Comparison of ENCODE assay signal across 10 mouse cellular contexts in the genomic region with DNA sequence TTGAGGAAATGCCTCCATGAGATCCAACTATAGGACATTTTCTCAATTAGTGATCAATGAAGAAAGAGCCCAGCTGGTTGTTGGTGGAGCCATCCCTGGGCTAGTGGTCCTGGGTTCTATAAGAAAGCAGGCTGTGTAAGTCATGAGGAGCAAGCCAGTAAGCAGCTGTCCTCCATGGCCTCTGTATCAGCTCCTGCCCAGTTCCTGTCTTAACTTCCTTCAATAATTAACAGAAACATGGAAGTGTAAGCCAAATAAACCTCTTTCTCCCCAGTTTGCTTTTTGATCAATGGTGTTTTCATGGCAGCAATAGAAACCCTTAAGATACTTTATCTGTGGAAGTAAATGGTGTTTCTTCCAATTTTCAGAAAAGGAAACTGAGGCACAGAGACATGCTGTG. TPM values are rescaled to one million over a fixed set of nuclear protein-coding genes. Genes with fewer than 3 reads are reported as not detected.
DNase-seq lines count a peak whose midpoint lies in the region; ATAC-seq lines count a peak whose summit lies in the region.
"Had no signal": no experiment of that assay in that cellular context is flagged by ENCODE, and none has a peak within 500 bp of the region (broad histone marks: within the 10 kb centered on the region; RNA-seq: fewer than 3 reads in every experiment).

No protein-coding gene starts in this region.

- no peak overlapping the region for H3K9ac ChIP-seq in hindbrain, embryonic 13.5 days
- no peak overlapping the region for H3K9ac ChIP-seq in hindbrain, embryonic 11.5 days (ENCODE audit: low read depth, low read length)
- no peak overlapping the region for H3K9ac ChIP-seq in embryonic facial prominence, embryonic 13.5 days
- H3K9ac ChIP-seq in intestine, embryonic 14.5 days (ENCODE audit: low read length), result no peak overlapping the region
- H3K9ac ChIP-seq in midbrain, embryonic 14.5 days (replicated peaks; ENCODE audit: low read length), result no peak overlapping the region

- peak overlapping the region; percentile 88; the same call in 1 of the 2 replicates for H3K4me2 ChIP-seq in hindbrain, embryonic 13.5 days
- no peak overlapping the region for H3K4me2 ChIP-seq in hindbrain, embryonic 11.5 days (replicated peaks; ENCODE audit: low read depth, low read length)
- H3K4me2 ChIP-seq in embryonic facial prominence, embryonic 13.5 days, result 0 out of 2 replicates have a peak overlapping the region, but pooled peaks have one; percentile 80
- peak overlapping the region; percentile 58 for H3K4me2 ChIP-seq in intestine, embryonic 14.5 days (ENCODE audit: low read length)
- peak overlapping the region; percentile 95 for H3K4me2 ChIP-seq in midbrain, embryonic 14.5 days (ENCODE audit: low read length)

- ATAC-seq in hindbrain, embryonic 13.5 days (ENCODE audit: low FRiP score), result no peak
- no peak for ATAC-seq in hindbrain, embryonic 11.5 days (ENCODE audit: low FRiP score)
- no peak for ATAC-seq in embryonic facial prominence, embryonic 13.5 days (ENCODE audit: insufficient number of reproducible peaks, insufficient read depth, low FRiP score, low TSS enrichment, low read depth)
- ATAC-seq in intestine, embryonic 14.5 days (replicated peaks; ENCODE audit: low FRiP score, low TSS enrichment, low read depth), result no peak
- no peak for ATAC-seq in midbrain, embryonic 14.5 days (ENCODE audit: low FRiP score, low TSS enrichment)

- H3K4me3 ChIP-seq in hindbrain, embryonic 13.5 days, result no peak overlapping the region
- H3K4me3 ChIP-seq in hindbrain, embryonic 11.5 days (ENCODE audit: low read depth, low read length), result no peak overlapping the region
- no peak overlapping the region for H3K4me3 ChIP-seq in embryonic facial prominence, embryonic 13.5 days
- no peak overlapping the region for H3K4me3 ChIP-seq in intestine, embryonic 14.5 days (ENCODE audit: low read depth, low read length)
- 0 out of 2 replicates have a peak overlapping the region, but pooled peaks have one; percentile 66 for H3K4me3 ChIP-seq in midbrain, embryonic 14.5 days (replicated peaks; ENCODE audit: low read depth, low read length)

- H3K27me3 ChIP-seq in hindbrain, embryonic 13.5 days, result peaks cover 8% of the 10 kb centered on the region
- no peaks in the 10 kb centered on the region; the same call in 1 of the 2 replicates for H3K27me3 ChIP-seq in hindbrain, embryonic 11.5 days (ENCODE audit: control insufficient read depth, insufficient read depth, low read length)
- H3K27me3 ChIP-seq in embryonic facial prominence, embryonic 13.5 days, result peaks cover 9% of the 10 kb centered on the region
- H3K27me3 ChIP-seq in intestine, embryonic 14.5 days (replicated peaks; ENCODE audit: control insufficient read depth, insufficient read depth, low read length), result no peaks in the 10 kb centered on the region
- H3K27me3 ChIP-seq in midbrain, embryonic 14.5 days (ENCODE audit: control insufficient read depth, insufficient read depth, low read length), result 0 out of 2 replicates have a peak, but pooled peaks cover 5% of the 10 kb centered on the region
- H3K27me3 ChIP-seq: lung, embryonic 15.5 days had no signal

- DNase-seq in hindbrain, embryonic 11.5 days (ENCODE audit: low spot score), result no peak
- DNase-seq in intestine, embryonic 14.5 days (ENCODE audit: low spot score), result no peak
- DNase-seq in midbrain, embryonic 14.5 days, result no peak
- no peak for DNase-seq in frontal cortex, adult 2 months (ENCODE audit: extremely low spot score in 1 of 2, low spot score in 1 of 2)
- DNase-seq in right cerebral cortex, postnatal 14 days, result no peak
- DNase-seq in spleen, adult 12 weeks (ENCODE audit: low spot score), result no peak

- H3K4me1 ChIP-seq in hindbrain, embryonic 13.5 days (replicated peaks), result peaks cover 31% of the 10 kb centered on the region
- H3K4me1 ChIP-seq in hindbrain, embryonic 11.5 days (replicated peaks; ENCODE audit: control insufficient read depth, insufficient read depth, low read length), result peaks cover 8% of the 10 kb centered on the region; the same call in 1 of the 2 replicates
- peaks cover 24% of the 10 kb centered on the region for H3K4me1 ChIP-seq in embryonic facial prominence, embryonic 13.5 days
- peaks cover 22% of the 10 kb centered on the region for H3K4me1 ChIP-seq in intestine, embryonic 14.5 days (replicated peaks; ENCODE audit: control insufficient read depth, insufficient read depth, low read length)
- peaks cover 25% of the 10 kb centered on the region for H3K4me1 ChIP-seq in midbrain, embryonic 14.5 days (ENCODE audit: control insufficient read depth, insufficient read depth, low read length)

- no peak overlapping the region for H3K27ac ChIP-seq in hindbrain, embryonic 13.5 days
- H3K27ac ChIP-seq in hindbrain, embryonic 11.5 days (ENCODE audit: low read depth, low read length), result no peak overlapping the region
- no peak overlapping the region for H3K27ac ChIP-seq in embryonic facial prominence, embryonic 13.5 days
- H3K27ac ChIP-seq in intestine, embryonic 14.5 days (ENCODE audit: low read depth), result no peak overlapping the region
- H3K27ac ChIP-seq in midbrain, embryonic 14.5 days (replicated peaks; ENCODE audit: low read depth, low read length), result no peak overlapping the region
- H3K27ac ChIP-seq: lung, embryonic 15.5 days had no signal

- H3K9me3 ChIP-seq in hindbrain, embryonic 13.5 days, result no peaks in the 10 kb centered on the region
- H3K9me3 ChIP-seq in hindbrain, embryonic 11.5 days (ENCODE audit: control insufficient read depth, low read length), result no peaks in the 10 kb centered on the region
- no peaks in the 10 kb centered on the region for H3K9me3 ChIP-seq in embryonic facial prominence, embryonic 13.5 days
- no peaks in the 10 kb centered on the region for H3K9me3 ChIP-seq in intestine, embryonic 14.5 days (ENCODE audit: control insufficient read depth, low read length)
- H3K9me3 ChIP-seq in midbrain, embryonic 14.5 days (ENCODE audit: control insufficient read depth, low read length), result no peaks in the 10 kb centered on the region
- H3K9me3 ChIP-seq: lung, embryonic 15.5 days had no signal

- H3K36me3 ChIP-seq in hindbrain, embryonic 13.5 days, result no peaks in the 10 kb centered on the region
- no peaks in the 10 kb centered on the region for H3K36me3 ChIP-seq in hindbrain, embryonic 11.5 days (ENCODE audit: control insufficient read depth, insufficient read depth, low read length)
- no peaks in the 10 kb centered on the region for H3K36me3 ChIP-seq in embryonic facial prominence, embryonic 13.5 days
- H3K36me3 ChIP-seq in intestine, embryonic 14.5 days (ENCODE audit: control insufficient read depth, insufficient read depth, low read length), result 0 out of 2 replicates have a peak, but pooled peaks cover 4% of the 10 kb centered on the region
- H3K36me3 ChIP-seq in midbrain, embryonic 14.5 days (ENCODE audit: control insufficient read depth, insufficient read depth, low read length), result no peaks in the 10 kb centered on the region
- H3K36me3 ChIP-seq: lung, embryonic 15.5 days had no signal

RNA-seq across cellular contexts. Expression of gene Carhsp1, which starts 0.9 kb away (rescaled TPM):
- 242 and 243 TPM in 2 replicates for polyA plus RNA-seq in hindbrain, embryonic 13.5 days (2015; fragmentation: Nextera tagmentation; extraction: Ambion mirVana)
- 78.1 and 79.4 TPM in 2 replicates for polyA plus RNA-seq in hindbrain, embryonic 11.5 days (2014; fragmentation: Nextera tagmentation; extraction: Ambion mirVana)
- 79.4 and 80.4 TPM in 2 replicates for polyA plus RNA-seq in embryonic facial prominence, embryonic 13.5 days (2015; fragmentation: Nextera tagmentation; extraction: Ambion mirVana)
- polyA plus RNA-seq in intestine, embryonic 14.5 days (2014; fragmentation: Nextera tagmentation; extraction: Ambion mirVana), result 41.5 and 43.4 TPM in 2 replicates
- polyA plus RNA-seq in midbrain, embryonic 14.5 days (2014; fragmentation: Nextera tagmentation; extraction: Ambion mirVana), result 76.4 and 149 TPM in 2 replicates
- 28.2 and 31.1 TPM in 2 replicates for polyA plus RNA-seq in frontal cortex, adult 2 months (2012; rRNA removed)

RNA-seq across cellular contexts. Expression of gene Gm5767, which starts 7.8 kb away (rescaled TPM):
- polyA plus RNA-seq in hindbrain, embryonic 13.5 days (2015; fragmentation: Nextera tagmentation; extraction: Ambion mirVana), result not detected in 2 replicates
- polyA plus RNA-seq in hindbrain, embryonic 11.5 days (2014; fragmentation: Nextera tagmentation; extraction: Ambion mirVana), result not detected in 2 replicates
- not detected in 2 replicates for polyA plus RNA-seq in embryonic facial prominence, embryonic 13.5 days (2015; fragmentation: Nextera tagmentation; extraction: Ambion mirVana)
- polyA plus RNA-seq in intestine, embryonic 14.5 days (2014; fragmentation: Nextera tagmentation; extraction: Ambion mirVana), result not detected in 2 replicates
- not detected in 2 replicates for polyA plus RNA-seq in midbrain, embryonic 14.5 days (2014; fragmentation: Nextera tagmentation; extraction: Ambion mirVana)
- 0.80 TPM in 1 of 2 replicates, not detected in the other for polyA plus RNA-seq in frontal cortex, adult 2 months (2012; rRNA removed)
- polyA plus RNA-seq: lung, embryonic 15.5 days; thymus, postnatal 0 days had no signal

RNA-seq across cellular contexts. Expression of gene Tmem186, which starts 35.3 kb away (rescaled TPM):
- polyA plus RNA-seq in hindbrain, embryonic 13.5 days (2015; fragmentation: Nextera tagmentation; extraction: Ambion mirVana), result 22.0 and 22.2 TPM in 2 replicates
- 15.8 and 20.2 TPM in 2 replicates for polyA plus RNA-seq in hindbrain, embryonic 11.5 days (2014; fragmentation: Nextera tagmentation; extraction: Ambion mirVana)
- polyA plus RNA-seq in embryonic facial prominence, embryonic 13.5 days (2015; fragmentation: Nextera tagmentation; extraction: Ambion mirVana), result 22.3 and 22.6 TPM in 2 replicates
- 15.6 and 16.8 TPM in 2 replicates for polyA plus RNA-seq in intestine, embryonic 14.5 days (2014; fragmentation: Nextera tagmentation; extraction: Ambion mirVana)
- 16.1 and 17.2 TPM in 2 replicates for polyA plus RNA-seq in midbrain, embryonic 14.5 days (2014; fragmentation: Nextera tagmentation; extraction: Ambion mirVana)
- polyA plus RNA-seq in frontal cortex, adult 2 months (2012; rRNA removed), result 16.8 and 18.2 TPM in 2 replicates

RNA-seq across cellular contexts. Expression of gene Pmm2, which starts 35.3 kb away (rescaled TPM):
- polyA plus RNA-seq in hindbrain, embryonic 13.5 days (2015; fragmentation: Nextera tagmentation; extraction: Ambion mirVana), result 48.3 and 49.3 TPM in 2 replicates
- polyA plus RNA-seq in hindbrain, embryonic 11.5 days (2014; fragmentation: Nextera tagmentation; extraction: Ambion mirVana), result 40.3 and 43.3 TPM in 2 replicates
- 59.9 and 62.0 TPM in 2 replicates for polyA plus RNA-seq in embryonic facial prominence, embryonic 13.5 days (2015; fragmentation: Nextera tagmentation; extraction: Ambion mirVana)
- polyA plus RNA-seq in intestine, embryonic 14.5 days (2014; fragmentation: Nextera tagmentation; extraction: Ambion mirVana), result 65.5 and 73.1 TPM in 2 replicates
- polyA plus RNA-seq in midbrain, embryonic 14.5 days (2014; fragmentation: Nextera tagmentation; extraction: Ambion mirVana), result 36.3 and 41.5 TPM in 2 replicates
- 45.3 and 48.4 TPM in 2 replicates for polyA plus RNA-seq in frontal cortex, adult 2 months (2012; rRNA removed)
